Mouse (Mus musculus) liver, embryonic 15.5 days (tissue): ENCODE data around the gene Usp4. TPM values are rescaled to one million over a fixed set of nuclear protein-coding genes. Genes with fewer than 3 reads are reported as not detected.

Experiments
- ATAC-seq: fragments of 200-750 bp; cut with Nextera tagmentation; 2 replicates; pipeline ENCODE4 v1.8.0; 2017; ENCODE audit warnings: moderate number of reproducible peaks, mild to moderate bottlenecking, moderate library complexity; ENCODE audit not compliant: insufficient read depth
- H3K27ac ChIP-seq: fragments of 300-500 bp; sonication (generic); replicated peaks from 2 replicates; pipeline ENCODE4 v1.5.1; 2015; ENCODE audit warnings: mild to moderate bottlenecking, inconsistent platforms
- H3K27me3 ChIP-seq: fragments of 300-500 bp; sonication (generic); 2 replicates; pipeline ENCODE4 v1.6.1; 2015; ENCODE audit warnings: mild to moderate bottlenecking, inconsistent platforms
- H3K36me3 ChIP-seq: fragments of 300-500 bp; sonication (generic); replicated peaks from 2 replicates; pipeline ENCODE4 v1.6.1; 2015; ENCODE audit warnings: moderate library complexity, mild to moderate bottlenecking, inconsistent platforms
- H3K4me1 ChIP-seq: fragments of 300-500 bp; sonication (generic); replicated peaks from 2 replicates; pipeline ENCODE4 v1.6.1; 2015; ENCODE audit warnings: inconsistent platforms
- H3K4me2 ChIP-seq: fragments of 300-500 bp; sonication (generic); 2 replicates; pipeline ENCODE4 v1.6.1; 2015; ENCODE audit warnings: moderate library complexity, mild to moderate bottlenecking, inconsistent platforms
- H3K4me3 ChIP-seq: fragments of 300-500 bp; sonication (generic); replicated peaks from 2 replicates; pipeline ENCODE4 v1.5.1; 2015; ENCODE audit warnings: mild to moderate bottlenecking, inconsistent platforms
- H3K9ac ChIP-seq: fragments of 300-500 bp; sonication (generic); 2 replicates; pipeline ENCODE4 v1.6.1; 2015; ENCODE audit warnings: moderate library complexity, mild to moderate bottlenecking, inconsistent platforms
- H3K9me3 ChIP-seq: fragments of 300-500 bp; sonication (generic); replicated peaks from 2 replicates; pipeline ENCODE4 v1.6.1; 2016; ENCODE audit warnings: inconsistent platforms
- WGBS: fragments of 180-500 bp; shearing (Covaris S2); methylation state at CpG from one replicate; pipeline ENCODE4 v1.1.7; 2015; ENCODE audit warnings: mixed read lengths; ENCODE audit not compliant: insufficient replicate concordance; 5-methylcytosine and 5-hydroxymethylcytosine counted together
- polyA plus RNA-seq: library from polyadenylated mRNA; unstranded; fragments of >200 nt; fragmentation: Nextera tagmentation; extraction: Ambion mirVana; gene quantifications from 2 replicates; pipeline ENCODE4 v1.2.1, GENCODE M21; 2015

Usp4 gene
- polyA plus RNA-seq, 1 experiment from 2014 or later, result 65.1 TPM

- H3K4me2 ChIP-seq, result no peak overlapping the region
- H3K27me3 ChIP-seq, result no peaks in the 10 kb centered on the region
- H3K4me1 ChIP-seq, result no peaks in the 10 kb centered on the region
- ATAC-seq, result no peak
- no peaks in the 10 kb centered on the region for H3K36me3 ChIP-seq
- H3K9me3 ChIP-seq, result no peaks in the 10 kb centered on the region
- no peak overlapping the region for H3K9ac ChIP-seq
- H3K4me3 ChIP-seq, result no peak overlapping the region
- 65% methylated on average over 9 of the region's 9 CpGs for WGBS
- no peak overlapping the region for H3K27ac ChIP-seq
Observed at GRCm38 (mm10) chr9:108411381-108411942, 63.8 kb downstream of the Usp4 start.

- no peak overlapping the region for H3K9ac ChIP-seq
- no peaks in the 10 kb centered on the region for H3K9me3 ChIP-seq
- no peaks in the 10 kb centered on the region for H3K4me1 ChIP-seq
- H3K27me3 ChIP-seq, result no peaks in the 10 kb centered on the region
- ATAC-seq, result no peak
- H3K4me2 ChIP-seq, result no peak overlapping the region
- H3K4me3 ChIP-seq, result no peak overlapping the region
- H3K27ac ChIP-seq, result no peak overlapping the region
- H3K36me3 ChIP-seq, result no peaks in the 10 kb centered on the region
- WGBS, result 58% methylated on average over 1 of the region's 1 CpGs
Observed at GRCm38 (mm10) chr9:108412221-108412620, 64.6 kb downstream of the Usp4 start.

- Histone ChIP-seq H3K36me3 (no peaks in the 10 kb centered on the region), H3K4me1 (peaks cover 6% of the 10 kb centered on the region), H3K27ac (no peak within 1 kb of the TSS), H3K4me3 (no peak within 1 kb of the TSS), H3K9ac (no peak within 1 kb of the TSS), H3K27me3 (no peaks in the 10 kb centered on the region), H3K9me3 (no peaks in the 10 kb centered on the region), H3K4me2 (no peak within 1 kb of the TSS)
- no peak for ATAC-seq
Observed at GRCm38 (mm10) chr9:108428384-108428783, 80.7 kb downstream of the Usp4 start, which contains the start of gene Ccdc36. Ccdc36 (minus strand) TSS chr9:108428484.

- Histone ChIP-seq H3K27ac (no peak overlapping the region), H3K9me3 (no peaks in the 10 kb centered on the region), H3K4me3 (no peak overlapping the region), H3K36me3 (no peaks in the 10 kb centered on the region), H3K4me2 (peak overlapping the region; percentile 53), H3K4me1 (peaks cover 6% of the 10 kb centered on the region), H3K27me3 (peaks cover 3% of the 10 kb centered on the region; the same call in 1 of the 2 replicates), H3K9ac (no peak overlapping the region)
- 50% methylated on average over 32 of the region's 32 CpGs for WGBS
- 0 out of 2 replicates have a peak, but pooled peaks have one; percentile 22 for ATAC-seq
Observed at GRCm38 (mm10) chr9:108431431-108432067, 83.9 kb downstream of the Usp4 start.

GRCm38 (mm10) chr9:108436182-108436581 is 88.5 kb downstream of the Usp4 start, which contains the start of gene BC048562:
BC048562 (plus strand) TSS chr9:108436482.
- Histone ChIP-seq H3K4me1 (peaks cover 6% of the 10 kb centered on the region), H3K27ac (no peak within 1 kb of the TSS), H3K36me3 (no peaks in the 10 kb centered on the region), H3K9ac (no peak within 1 kb of the TSS), H3K4me3 (no peak within 1 kb of the TSS), H3K27me3 (peaks cover 7% of the 10 kb centered on the region; the same call in 1 of the 2 replicates), H3K4me2 (no peak within 1 kb of the TSS), H3K9me3 (no peaks in the 10 kb centered on the region)
- ATAC-seq, result no peak
- WGBS, result 64% methylated on average over 3 of the region's 3 CpGs

GRCm38 (mm10) chr9:108439176-108439575 is 91.5 kb downstream of the Usp4 start:
- Histone ChIP-seq H3K9me3 (no peaks in the 10 kb centered on the region), H3K4me2 (no peak overlapping the region), H3K27ac (no peak overlapping the region), H3K4me1 (no peaks in the 10 kb centered on the region), H3K27me3 (peaks cover 7% of the 10 kb centered on the region; the same call in 1 of the 2 replicates), H3K9ac (no peak overlapping the region), H3K36me3 (no peaks in the 10 kb centered on the region), H3K4me3 (no peak overlapping the region)
- ATAC-seq, result no peak
- 71% methylated on average over 6 of the region's 6 CpGs for WGBS

GRCm38 (mm10) chr9:108440485-108440884 is 92.8 kb downstream of the Usp4 start:
- Histone ChIP-seq H3K9ac (no peak overlapping the region), H3K9me3 (no peaks in the 10 kb centered on the region), H3K27ac (no peak overlapping the region), H3K27me3 (peaks cover 4% of the 10 kb centered on the region; the same call in 1 of the 2 replicates), H3K36me3 (no peaks in the 10 kb centered on the region), H3K4me2 (no peak overlapping the region), H3K4me3 (no peak overlapping the region), H3K4me1 (no peaks in the 10 kb centered on the region; the same call in 1 of the 2 replicates)
- ATAC-seq, result no peak
- WGBS, result 66% methylated on average over 5 of the region's 5 CpGs

GRCm38 (mm10) chr9:108441236-108441919 is 93.7 kb downstream of the Usp4 start:
- Histone ChIP-seq H3K4me1 (no peaks in the 10 kb centered on the region; the same call in 1 of the 2 replicates), H3K4me3 (no peak overlapping the region)
- WGBS, result 78% methylated on average over 11 of the region's 11 CpGs

More at GRCm38 (mm10) chr9:108441236-108441919, 93.7 kb downstream of the Usp4 start:
- Histone ChIP-seq H3K27ac (no peak overlapping the region), H3K9ac (no peak overlapping the region), H3K4me2 (no peak overlapping the region), H3K36me3 (no peaks in the 10 kb centered on the region), H3K27me3 (peaks cover 4% of the 10 kb centered on the region; the same call in 1 of the 2 replicates), H3K9me3 (no peaks in the 10 kb centered on the region)
- no peak for ATAC-seq

Other genes with a start within 250 kb of the Usp4 start
- gene Bsn, start 157.5 kb upstream of the Usp4 start, polyA plus RNA-seq, result 1.4 TPM in 2 replicates
- 16.0 and 18.2 TPM in 2 replicates for gene Dag1, start 83.9 kb upstream of the Usp4 start, polyA plus RNA-seq
- gene Nicn1, start 57.4 kb upstream of the Usp4 start, polyA plus RNA-seq, result 5.8 and 6.7 TPM in 2 replicates
- 11.9 and 13.3 TPM in 2 replicates for gene Amt, start 51.0 kb upstream of the Usp4 start, polyA plus RNA-seq
- gene Rhoa, start 41.7 kb upstream of the Usp4 start, polyA plus RNA-seq, result 190 and 202 TPM in 2 replicates
- 14.1 and 14.4 TPM in 2 replicates for gene Tcta, start 41.7 kb upstream of the Usp4 start, polyA plus RNA-seq
- gene Gpx1, start 8.9 kb upstream of the Usp4 start, polyA plus RNA-seq, result 6,133 and 6,280 TPM in 2 replicates
- gene 1700102P08Rik, start 45.0 kb downstream of the Usp4 start, polyA plus RNA-seq, result 0.41 and 0.86 TPM in 2 replicates
- gene Ccdc36, start 80.6 kb downstream of the Usp4 start, polyA plus RNA-seq, result 0.03 and 0.17 TPM in 2 replicates
- gene BC048562, start 88.6 kb downstream of the Usp4 start, polyA plus RNA-seq, result not detected in 2 replicates
- 18.7 and 19.4 TPM in 2 replicates for gene Ccdc71, start 112.7 kb downstream of the Usp4 start, polyA plus RNA-seq
- 12.5 and 15.9 TPM in 2 replicates for gene Klhdc8b, start 113.7 kb downstream of the Usp4 start, polyA plus RNA-seq
- 8.5 and 9.0 TPM in 2 replicates for gene Lamb2, start 131.9 kb downstream of the Usp4 start, polyA plus RNA-seq
- 26.1 and 31.1 TPM in 2 replicates for gene Usp19, start 142.7 kb downstream of the Usp4 start, polyA plus RNA-seq
- gene Qars, start 159.9 kb downstream of the Usp4 start, polyA plus RNA-seq, result 52.6 and 61.9 TPM in 2 replicates
- gene Qrich1, start 169.0 kb downstream of the Usp4 start, polyA plus RNA-seq, result 43.0 and 43.5 TPM in 2 replicates
- 91.3 and 93.7 TPM in 2 replicates for gene Impdh2, start 212.4 kb downstream of the Usp4 start, polyA plus RNA-seq
- gene Ndufaf3, start 219.6 kb downstream of the Usp4 start, polyA plus RNA-seq, result 25.6 and 26.2 TPM in 2 replicates
- 29.2 and 34.2 TPM in 2 replicates for gene Dalrd3, start 222.0 kb downstream of the Usp4 start, polyA plus RNA-seq
- gene Wdr6, start 230.9 kb downstream of the Usp4 start, polyA plus RNA-seq, result 11.4 and 12.1 TPM in 2 replicates
- 0.36 and 0.41 TPM in 2 replicates for gene P4htm, start 249.8 kb downstream of the Usp4 start, polyA plus RNA-seq